Mouse (Mus musculus): ENCODE data around the gene F5.

DNA sequence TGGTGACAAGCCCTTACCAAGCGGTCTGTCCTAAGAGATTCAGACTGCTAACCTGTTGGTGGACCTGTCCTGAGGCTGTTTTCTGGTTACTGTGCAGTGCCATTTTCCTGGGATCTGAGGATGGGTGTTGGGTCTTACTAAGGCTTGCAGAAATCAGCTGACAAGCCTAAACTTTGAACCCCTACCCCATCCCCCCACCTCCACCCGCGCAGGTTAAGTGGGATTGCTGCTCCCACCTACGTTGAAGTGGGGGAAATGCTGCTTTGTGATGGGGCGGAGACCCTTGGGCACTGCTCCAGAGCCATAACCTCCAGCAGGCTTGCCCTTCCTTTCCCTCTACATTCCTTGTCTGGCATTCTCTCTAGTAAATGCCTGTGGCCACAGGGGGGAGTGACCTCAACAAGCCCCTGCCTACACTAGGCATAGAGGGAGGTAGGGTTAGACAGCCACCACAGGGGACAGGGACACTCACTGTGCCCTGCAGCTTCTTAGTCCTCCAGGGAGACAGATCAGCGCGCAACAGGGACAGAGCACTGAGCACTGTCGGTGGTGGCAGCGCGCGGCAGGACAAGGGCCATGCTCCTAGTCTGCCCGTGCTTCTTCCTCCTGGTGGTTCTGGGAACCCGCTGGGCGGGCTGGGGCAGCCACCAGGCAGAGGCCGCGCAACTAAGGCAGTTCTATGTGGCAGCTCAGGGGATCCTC lies at the start of gene F5:
- no peak for TF ChIP-seq CTCF (IDR thresholded peaks at IDR 0.05; ENCODE audit: low read depth)
- TF ChIP-seq EP300 (IDR thresholded peaks at IDR 0.05; ENCODE audit: low read depth): no peak
